Mouse (Mus musculus): ENCODE measurements around the gene Piezo1. TPM values are rescaled to one million over a fixed set of nuclear protein-coding genes. Genes with fewer than 3 reads are reported as not detected.

Piezo1 gene
- total and polyA plus RNA-seq, 3 experiments, result 14.0 to 48.5 (median 14.8) TPM

GRCm38 (mm10) chr8:122437708-122438331, 113.3 kb downstream of the Piezo1 start:
- no peak overlapping the region for H3K9ac ChIP-seq (ENCODE audit: low read depth, low read length)
- WGBS, result 88% methylated on average over 13 of the region's 13 CpGs
- no peaks in the 10 kb centered on the region for H3K36me3 ChIP-seq (ENCODE audit: control insufficient read depth, insufficient read depth, low read length)
- no peak overlapping the region for H3K4me3 ChIP-seq
- H3K27ac ChIP-seq, result no peak overlapping the region
- H3K79me2 ChIP-seq (replicated peaks; ENCODE audit: control insufficient read depth, insufficient read depth, low read length), result no peaks in the 10 kb centered on the region
- H3K4me1 ChIP-seq (ENCODE audit: control insufficient read depth, insufficient read depth, low read length), result peaks cover 2% of the 10 kb centered on the region; the same call in 1 of the 2 replicates
- peak in 1 of 2 experiments; percentile 16 for DNase-seq
- TF ChIP-seq POLR2A (IDR thresholded peaks at IDR 0.05; ENCODE audit: insufficient read depth, low read depth, low read length) (no peak), EP300 (IDR thresholded peaks at IDR 0.05; ENCODE audit: insufficient read depth, low read depth, low read length) (no peak), CTCF (IDR thresholded peaks at IDR 0.05) (no peak)
- intact Hi-C loops (cut with DNase I), result no loop called here
- no peaks in the 10 kb centered on the region for H3K27me3 ChIP-seq (ENCODE audit: control insufficient read depth, insufficient read depth, low read length)

- no peaks in the 10 kb centered on the region for H3K79me2 ChIP-seq (replicated peaks; ENCODE audit: control insufficient read depth, insufficient read depth, low read length)
- no peaks in the 10 kb centered on the region for H3K36me3 ChIP-seq (ENCODE audit: control insufficient read depth, insufficient read depth, low read length)
- H3K27ac ChIP-seq, result no peak overlapping the region
- no peaks in the 10 kb centered on the region for H3K27me3 ChIP-seq (ENCODE audit: control insufficient read depth, insufficient read depth, low read length)
- peaks cover 4% of the 10 kb centered on the region; the same call in 1 of the 2 replicates for H3K4me1 ChIP-seq (ENCODE audit: control insufficient read depth, insufficient read depth, low read length)
- no peak overlapping the region for H3K4me3 ChIP-seq
- no peak for TF ChIP-seq EP300 (IDR thresholded peaks at IDR 0.05; ENCODE audit: insufficient read depth, low read depth, low read length)
- no peak for TF ChIP-seq POLR2A (IDR thresholded peaks at IDR 0.05; ENCODE audit: insufficient read depth, low read depth, low read length)
- intact Hi-C loops (cut with DNase I), result no loop called here
- DNase-seq, result peak in 1 of 2 experiments; percentile 14
- 88% methylated on average over 20 of the region's 20 CpGs for WGBS
- no peak overlapping the region for H3K9ac ChIP-seq (ENCODE audit: low read depth, low read length)
These were observed 114.5 kb downstream of the Piezo1 start for GRCm38 (mm10) chr8:122436586-122437125.

- intact Hi-C loops (cut with DNase I), result no loop called here
- DNase-seq, result no peak
- Histone ChIP-seq H3K79me2 (replicated peaks; ENCODE audit: control insufficient read depth, insufficient read depth, low read length) (no peaks in the 10 kb centered on the region), H3K36me3 (ENCODE audit: control insufficient read depth, insufficient read depth, low read length) (no peaks in the 10 kb centered on the region), H3K9ac (ENCODE audit: low read depth, low read length) (no peak overlapping the region), H3K27me3 (ENCODE audit: control insufficient read depth, insufficient read depth, low read length) (no peaks in the 10 kb centered on the region), H3K4me3 (no peak overlapping the region), H3K4me1 (ENCODE audit: control insufficient read depth, insufficient read depth, low read length) (peaks cover 4% of the 10 kb centered on the region; the same call in 1 of the 2 replicates), H3K27ac (no peak overlapping the region)
- 93% methylated on average over 9 of the region's 9 CpGs for WGBS
- TF ChIP-seq POLR2A (IDR thresholded peaks at IDR 0.05; ENCODE audit: insufficient read depth, low read depth, low read length) (no peak), EP300 (IDR thresholded peaks at IDR 0.05; ENCODE audit: insufficient read depth, low read depth, low read length) (no peak), CTCF (IDR thresholded peaks at IDR 0.05) (no peak)
These were observed 115.0 kb downstream of the Piezo1 start for GRCm38 (mm10) chr8:122436146-122436545.

GRCm38 (mm10) chr8:122435375-122435774, 115.8 kb downstream of the Piezo1 start:
- H3K4me3 ChIP-seq, result no peak overlapping the region
- H3K27ac ChIP-seq, result no peak overlapping the region
- WGBS, result 92% methylated on average over 6 of the region's 6 CpGs
- H3K4me1 ChIP-seq (ENCODE audit: control insufficient read depth, insufficient read depth, low read length), result peaks cover 4% of the 10 kb centered on the region; the same call in 1 of the 2 replicates
- intact Hi-C loops (cut with DNase I), result no loop called here
- DNase-seq, result no peak
- TF ChIP-seq POLR2A (IDR thresholded peaks at IDR 0.05; ENCODE audit: insufficient read depth, low read depth, low read length) (no peak), EP300 (IDR thresholded peaks at IDR 0.05; ENCODE audit: insufficient read depth, low read depth, low read length) (no peak), CTCF (IDR thresholded peaks at IDR 0.05) (peak; percentile 61)
- no peak overlapping the region for H3K9ac ChIP-seq (ENCODE audit: low read depth, low read length)
- H3K36me3 ChIP-seq (ENCODE audit: control insufficient read depth, insufficient read depth, low read length), result no peaks in the 10 kb centered on the region
- no peaks in the 10 kb centered on the region for H3K79me2 ChIP-seq (replicated peaks; ENCODE audit: control insufficient read depth, insufficient read depth, low read length)
- H3K27me3 ChIP-seq (ENCODE audit: control insufficient read depth, insufficient read depth, low read length), result no peaks in the 10 kb centered on the region

- Histone ChIP-seq H3K36me3 (ENCODE audit: control insufficient read depth, insufficient read depth, low read length) (no peaks in the 10 kb centered on the region), H3K4me3 (peak overlapping the region; percentile 75), H3K27ac (peak overlapping the region; percentile 94), H3K79me2 (replicated peaks; ENCODE audit: control insufficient read depth, insufficient read depth, low read length) (no peaks in the 10 kb centered on the region), H3K4me1 (ENCODE audit: control insufficient read depth, insufficient read depth, low read length) (peaks cover 4% of the 10 kb centered on the region; the same call in 1 of the 2 replicates), H3K9ac (ENCODE audit: low read depth, low read length) (no peak overlapping the region; the same call in 1 of the 2 replicates), H3K27me3 (ENCODE audit: control insufficient read depth, insufficient read depth, low read length) (no peaks in the 10 kb centered on the region)
- TF ChIP-seq POLR2A (IDR thresholded peaks at IDR 0.05; ENCODE audit: insufficient read depth, low read depth, low read length) (no peak), CTCF (IDR thresholded peaks at IDR 0.05) (peak; percentile 50)
- DNase-seq, result no peak
- intact Hi-C loops (cut with DNase I), result loop anchor here (2.0 kb wide), 1 partner anchor 65 kb away; no protein-coding TSS in a partner anchor
- WGBS, result 70% methylated on average over 11 of the region's 11 CpGs
These were observed 117.7 kb downstream of the Piezo1 start for GRCm38 (mm10) chr8:122433269-122433905.
